Mouse (Mus musculus) embryonic facial prominence, embryonic 14.5 days (tissue): ENCODE results near the gene Cfap46. TPM values are rescaled to one million over a fixed set of nuclear protein-coding genes. Genes with fewer than 3 reads are reported as not detected.
A peak's percentile ranks its signal among the peaks of the same experiment; 100 is the strongest.

Experiments used
- ATAC-seq: fragments of 200-750 bp; cut with Nextera tagmentation; 2 replicates; pipeline ENCODE4 v1.8.0; 2017; ENCODE audit warnings: low read depth, moderate number of reproducible peaks, moderate TSS enrichment
- DNase-seq: peaks from one replicate; pipeline ENCODE4 v3.0.0-alpha.2; 2015; ENCODE audit warnings: low spot score
- H3K27ac ChIP-seq: fragments of 300-500 bp; sonication (generic); replicated peaks from 2 replicates; pipeline ENCODE4 v1.5.1; 2014; ENCODE audit warnings: low read depth, mild to moderate bottlenecking, low read length, moderate library complexity
- H3K27me3 ChIP-seq: fragments of 300-500 bp; sonication (generic); replicated peaks from 2 replicates; pipeline ENCODE4 v1.6.1; 2014; ENCODE audit warnings: low read length; ENCODE audit not compliant: control insufficient read depth, insufficient read depth
- H3K36me3 ChIP-seq: fragments of 300-500 bp; sonication (generic); 2 replicates; pipeline ENCODE4 v1.6.1; 2014; ENCODE audit warnings: low read length, mixed read lengths; ENCODE audit not compliant: control insufficient read depth, insufficient read depth
- H3K4me1 ChIP-seq: fragments of 300-500 bp; sonication (generic); 2 replicates; pipeline ENCODE4 v1.6.1; 2014; ENCODE audit warnings: antibody characterized with exemption, low read length; ENCODE audit not compliant: control insufficient read depth, insufficient read depth
- H3K4me2 ChIP-seq: fragments of 300-500 bp; sonication (generic); 2 replicates; pipeline ENCODE4 v1.6.1; 2014; ENCODE audit warnings: low read depth, mild to moderate bottlenecking, low read length, moderate library complexity, mixed read lengths
- H3K4me3 ChIP-seq: fragments of 300-500 bp; sonication (generic); 2 replicates; pipeline ENCODE4 v1.5.1; 2014; ENCODE audit warnings: low read depth, mild to moderate bottlenecking, low read length
- H3K9ac ChIP-seq: fragments of 300-500 bp; sonication (generic); 2 replicates; pipeline ENCODE4 v1.6.1; 2014; ENCODE audit warnings: low read depth, mild to moderate bottlenecking, low read length, moderate library complexity, mixed read lengths
- H3K9me3 ChIP-seq: fragments of 300-500 bp; sonication (generic); 2 replicates; pipeline ENCODE4 v1.6.1; 2016; ENCODE audit warnings: low read length; ENCODE audit not compliant: control insufficient read depth
- WGBS: fragments of 180-500 bp; shearing (Covaris S2); extraction: QIAGEN DNeasy Blood & Tissue Kit; methylation state at CpG from one replicate; pipeline ENCODE4 v1.1.7; 2014; 5-methylcytosine and 5-hydroxymethylcytosine counted together
- polyA plus RNA-seq: library from polyadenylated mRNA; unstranded; fragments of >200 nt; fragmentation: Nextera tagmentation; extraction: Ambion mirVana; gene quantifications from 2 replicates; pipeline ENCODE4 v1.2.1, GENCODE M21; 2014

Gene Cfap46
- polyA plus RNA-seq, 1 experiment from 2014 or later, result 1.6 TPM

DNA sequence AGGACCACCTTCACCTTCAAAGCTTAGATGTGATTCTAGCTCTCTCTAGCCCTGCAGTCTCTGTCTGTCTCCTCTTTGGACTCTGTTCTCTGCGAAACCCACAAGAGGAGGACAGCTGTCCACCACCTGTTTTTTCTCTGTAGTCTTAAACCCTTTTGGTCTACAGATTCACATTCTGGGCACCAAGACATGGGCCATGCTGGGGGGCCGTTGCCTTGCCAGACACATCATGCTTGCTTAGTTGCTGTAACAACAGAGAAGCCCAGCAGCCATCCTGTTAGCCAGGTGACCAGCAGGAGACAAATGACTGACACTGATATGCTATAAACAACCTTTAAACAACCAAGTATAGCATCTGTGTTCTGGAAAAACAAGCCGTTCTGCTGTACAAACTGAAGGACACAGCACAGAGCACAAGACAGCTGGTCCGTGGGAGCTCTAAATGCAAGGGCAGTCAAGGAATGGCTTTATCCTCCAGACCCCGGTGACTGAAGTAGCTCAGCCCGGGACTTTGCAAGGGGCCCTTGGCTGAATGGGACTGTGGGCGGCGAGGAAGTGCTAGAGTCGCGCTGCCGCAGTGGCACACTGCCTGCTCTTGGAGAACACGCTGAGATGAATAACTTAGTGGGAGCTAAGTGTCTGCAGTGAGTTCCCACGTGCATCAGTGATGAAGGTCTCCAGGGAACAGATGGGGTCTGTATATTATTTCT, 22.9 kb upstream of the Cfap46 start:
- no peaks in the 10 kb centered on the region for H3K9me3 ChIP-seq
- no peak overlapping the region for H3K4me2 ChIP-seq
- 47% methylated on average over 13 of the region's 13 CpGs for WGBS
- DNase-seq (peak; percentile 40), ATAC-seq (no peak)
- H3K27ac ChIP-seq, result no peak overlapping the region
- H3K9ac ChIP-seq, result no peak overlapping the region
- no peaks in the 10 kb centered on the region for H3K36me3 ChIP-seq
- no peak overlapping the region for H3K4me3 ChIP-seq
- H3K4me1 ChIP-seq, result no peaks in the 10 kb centered on the region
- no peaks in the 10 kb centered on the region for H3K27me3 ChIP-seq

DNA sequence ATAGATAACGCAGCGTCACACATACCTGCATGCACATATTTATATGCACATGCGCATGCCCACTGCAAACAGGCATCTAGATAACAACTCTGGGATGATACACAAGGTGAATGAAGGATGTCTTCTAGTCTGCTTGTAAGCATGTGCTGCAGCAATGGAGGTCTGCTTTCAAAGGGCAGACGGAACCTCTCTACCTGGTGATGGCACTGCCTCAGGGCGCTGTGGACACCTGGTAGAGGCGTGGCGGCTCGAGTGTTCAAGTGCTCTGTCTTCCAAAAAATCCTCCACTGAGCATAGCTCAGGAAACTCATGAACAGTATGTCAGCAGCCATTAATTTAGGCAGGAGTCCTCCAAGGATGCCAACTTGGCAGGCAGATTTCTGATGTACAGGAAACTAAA, 22.2 kb upstream of the Cfap46 start:
- Histone ChIP-seq H3K36me3 (no peaks in the 10 kb centered on the region), H3K4me1 (no peaks in the 10 kb centered on the region), H3K27me3 (no peaks in the 10 kb centered on the region), H3K4me3 (no peak overlapping the region), H3K9me3 (no peaks in the 10 kb centered on the region), H3K27ac (no peak overlapping the region), H3K4me2 (no peak overlapping the region), H3K9ac (no peak overlapping the region)
- 85% methylated on average over 8 of the region's 8 CpGs for WGBS
- no peak for DNase-seq
- ATAC-seq, result no peak

DNA sequence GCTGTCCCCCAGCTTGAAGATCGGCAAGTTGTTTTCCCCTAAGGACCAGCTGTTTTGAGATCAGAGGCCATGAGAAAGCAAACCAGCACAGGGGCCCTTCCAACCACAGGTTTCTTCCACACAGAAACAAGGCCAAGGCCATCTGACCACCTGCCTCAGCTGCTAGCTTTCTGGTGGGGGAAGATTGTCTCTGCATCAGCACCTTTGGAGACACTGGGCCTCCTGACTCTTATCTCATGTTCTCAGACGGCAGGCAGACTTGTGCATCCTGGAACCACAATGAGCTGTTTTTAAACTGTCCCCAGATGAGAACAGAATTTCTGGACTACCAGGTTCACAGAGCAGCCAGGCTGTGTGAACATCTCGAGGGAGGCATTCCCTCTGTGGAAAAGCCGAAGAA, 21.5 kb upstream of the Cfap46 start:
- Histone ChIP-seq H3K36me3 (no peaks in the 10 kb centered on the region), H3K27ac (no peak overlapping the region), H3K4me1 (no peaks in the 10 kb centered on the region), H3K27me3 (no peaks in the 10 kb centered on the region), H3K4me3 (no peak overlapping the region), H3K9ac (no peak overlapping the region), H3K4me2 (no peak overlapping the region), H3K9me3 (no peaks in the 10 kb centered on the region)
- ATAC-seq (no peak), DNase-seq (no peak)
- 65% methylated on average over 4 of the region's 4 CpGs for WGBS

DNA sequence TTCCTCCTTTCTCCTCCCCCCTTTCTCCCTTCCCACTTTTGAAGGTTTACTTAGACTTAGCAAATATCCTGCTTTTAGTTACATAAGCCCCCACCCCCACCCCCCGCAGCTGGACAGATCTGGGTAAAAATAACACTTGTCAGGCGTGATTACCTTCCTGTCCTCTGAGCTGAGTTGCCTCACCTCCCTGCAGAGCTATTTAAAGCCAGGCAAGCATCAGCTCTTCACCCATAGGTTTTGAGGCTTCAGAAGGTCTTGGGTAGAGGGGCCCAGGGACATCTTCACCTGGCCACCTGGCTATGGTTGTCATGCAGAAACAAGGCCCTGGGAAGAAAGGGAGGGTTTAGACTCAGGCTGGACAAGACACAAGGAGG, 20.2 kb upstream of the Cfap46 start:
- Histone ChIP-seq H3K9ac (no peak overlapping the region), H3K4me1 (no peaks in the 10 kb centered on the region), H3K27ac (no peak overlapping the region), H3K27me3 (no peaks in the 10 kb centered on the region), H3K9me3 (no peaks in the 10 kb centered on the region), H3K36me3 (no peaks in the 10 kb centered on the region), H3K4me2 (no peak overlapping the region), H3K4me3 (no peak overlapping the region)
- WGBS, result 7% methylated on average over 2 of the region's 2 CpGs
- no peak for DNase-seq
- ATAC-seq, result no peak

- Histone ChIP-seq H3K27me3 (no peaks in the 10 kb centered on the region), H3K4me1 (no peaks in the 10 kb centered on the region), H3K4me3 (no peak overlapping the region), H3K4me2 (no peak overlapping the region), H3K9me3 (no peaks in the 10 kb centered on the region), H3K9ac (no peak overlapping the region), H3K27ac (no peak overlapping the region), H3K36me3 (no peaks in the 10 kb centered on the region)
- 28% methylated on average over 6 of the region's 6 CpGs for WGBS
- ATAC-seq (peak; percentile 91), DNase-seq (peak; percentile 82)
Measured at GRCm38 (mm10) chr7:139703146-139703825, 19.7 kb upstream of the Cfap46 start.

DNA sequence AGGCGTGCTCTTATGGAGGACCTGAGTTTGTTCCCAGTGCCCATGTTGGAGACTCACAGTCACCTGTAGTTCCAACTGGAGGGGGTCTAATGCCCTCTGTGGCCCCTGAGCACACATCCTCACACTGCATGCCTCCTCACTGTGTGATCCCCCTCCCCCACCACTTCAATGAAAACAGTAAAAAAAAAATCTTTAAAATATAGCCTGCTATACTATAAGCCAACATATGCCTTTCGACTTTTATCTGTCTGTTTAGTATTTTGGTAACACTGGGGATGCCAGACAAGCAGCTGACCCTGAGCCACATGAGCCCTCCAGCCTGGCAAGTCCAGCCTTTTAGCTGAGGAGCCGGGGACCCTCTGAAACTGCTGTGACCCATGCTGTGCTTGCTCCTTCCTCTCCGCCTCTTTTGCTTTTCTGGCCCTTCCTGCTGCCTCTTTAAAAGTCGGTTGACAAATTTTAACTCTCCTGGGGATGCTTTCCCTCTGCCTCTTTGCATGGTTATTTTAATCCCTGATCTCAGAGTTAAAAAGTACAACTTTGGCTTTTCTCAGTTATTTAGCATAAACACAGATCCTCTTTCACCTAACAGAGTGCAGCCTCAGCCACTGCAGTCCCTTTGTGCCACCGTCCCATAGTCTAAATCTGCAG, 18.2 kb upstream of the Cfap46 start:
- no peak overlapping the region for H3K4me3 ChIP-seq
- no peaks in the 10 kb centered on the region for H3K4me1 ChIP-seq
- DNase-seq, result no peak
- no peak overlapping the region for H3K27ac ChIP-seq
- no peaks in the 10 kb centered on the region for H3K9me3 ChIP-seq
- H3K27me3 ChIP-seq, result no peaks in the 10 kb centered on the region
- no peak overlapping the region for H3K4me2 ChIP-seq
- ATAC-seq, result no peak
- no peaks in the 10 kb centered on the region for H3K36me3 ChIP-seq
- H3K9ac ChIP-seq, result no peak overlapping the region
- 35% methylated on average over 6 of the region's 6 CpGs for WGBS

- Histone ChIP-seq H3K4me2 (no peak overlapping the region), H3K4me3 (no peak overlapping the region), H3K27ac (no peak overlapping the region), H3K36me3 (no peaks in the 10 kb centered on the region), H3K4me1 (no peaks in the 10 kb centered on the region), H3K9ac (no peak overlapping the region), H3K9me3 (no peaks in the 10 kb centered on the region), H3K27me3 (no peaks in the 10 kb centered on the region)
- DNase-seq, result no peak
- 96% methylated on average over 4 of the region's 4 CpGs for WGBS
- no peak for ATAC-seq
Measured at GRCm38 (mm10) chr7:139692641-139693294, 9.2 kb upstream of the Cfap46 start.

- Histone ChIP-seq H3K36me3 (no peaks in the 10 kb centered on the region), H3K27me3 (no peaks in the 10 kb centered on the region), H3K9ac (no peak overlapping the region), H3K4me2 (no peak overlapping the region), H3K27ac (no peak overlapping the region), H3K9me3 (no peaks in the 10 kb centered on the region), H3K4me3 (no peak overlapping the region), H3K4me1 (no peaks in the 10 kb centered on the region)
- 73% methylated on average over 11 of the region's 11 CpGs for WGBS
- ATAC-seq, result no peak
- DNase-seq, result no peak
Measured at GRCm38 (mm10) chr7:139692211-139692610, 8.6 kb upstream of the Cfap46 start.
